Mouse (Mus musculus): ENCODE measurements around the gene Clybl. TPM values are rescaled to one million over a fixed set of nuclear protein-coding genes. Genes with fewer than 3 reads are reported as not detected.

Gene Clybl
- polyA plus RNA-seq (2017; shearing (Covaris generic)), result 17.1 TPM

GRCm38 (mm10) chr14:122181078-122181814 is at the start of gene Clybl:
Gene Clybl, plus strand, starts transcription at chr14:122181704.

GRCm38 (mm10) chr14:122450496-122451382 is 269.2 kb downstream of the Clybl start, which contains the start of gene Gm5089:
Gene Gm5089, minus strand, starts transcription at chr14:122451115.

Other genes with a start within 250 kb of the Clybl start
- gene Gpr183, start 216.5 kb upstream of the Clybl start, polyA plus RNA-seq (2017; shearing (Covaris generic)), result 453 TPM
- not detected for gene Timm8a2, start 147.0 kb upstream of the Clybl start, polyA plus RNA-seq (2017; shearing (Covaris generic))
- 114 TPM for gene Tm9sf2, start 74.7 kb upstream of the Clybl start, polyA plus RNA-seq (2017; shearing (Covaris generic))